Mouse (Mus musculus) G1E (cell line): ENCODE data around the gene Dock7.

Experiments
- CTCF ChIP-seq: IDR thresholded peaks from 2 replicates; pipeline ENCODE4 v1.5.1; 2012; ENCODE audit warnings: low read depth, low read length, inconsistent platforms, mixed read lengths
- POLR2AphosphoS5 ChIP-seq: IDR thresholded peaks from 2 replicates; pipeline ENCODE4 v1.6.1; 2012; ENCODE audit warnings: low read depth, low read length, inconsistent platforms; ENCODE audit not compliant: insufficient replicate concordance
- TAL1 ChIP-seq: conservative IDR thresholded peaks from 2 replicates; pipeline ENCODE4 v1.6.1; 2012; ENCODE audit warnings: low read depth, low read length, inconsistent platforms, mixed read lengths

DNA sequence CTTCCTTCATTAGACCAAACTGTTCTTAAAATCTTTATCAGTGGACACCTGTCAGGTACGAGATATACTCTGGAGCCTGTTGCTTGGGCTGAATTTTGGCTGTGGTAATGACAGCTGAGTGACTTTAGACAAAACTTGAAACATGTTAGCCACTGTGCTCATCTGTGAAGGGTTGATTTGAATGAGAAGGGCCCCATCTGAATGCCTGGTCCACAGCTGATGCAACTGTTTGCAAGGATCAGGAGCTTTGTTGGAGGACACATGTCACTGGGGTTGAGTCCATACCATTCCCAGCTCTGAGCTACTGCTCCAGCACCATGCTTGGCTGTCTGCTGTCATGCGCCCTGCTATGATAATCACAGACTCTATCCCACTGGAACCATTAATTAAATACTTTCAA, 115.1 kb downstream of the Dock7 start:
- TF ChIP-seq CTCF (no peak), TAL1 (no peak), POLR2AphosphoS5 (no peak)
